Comparison of ENCODE assay signal across 12 mouse cellular contexts in genomic region chr5:84848765-84849164, GRCm38 (mm10).
DNase-seq lines count a peak whose midpoint lies in the region; ATAC-seq lines count a peak whose summit lies in the region.
"Had no signal": no experiment of that assay in that cellular context is flagged by ENCODE, and none has a peak within 500 bp of the region (broad histone marks: within the 10 kb centered on the region; RNA-seq: fewer than 3 reads in every experiment).

No protein-coding gene starts in this region.

- peak overlapping the region; percentile 83 for H3K27ac ChIP-seq in forebrain, embryonic 15.5 days (replicated peaks)
- H3K27ac ChIP-seq in midbrain, embryonic 10.5 days (replicated peaks), result peak overlapping the region; percentile 57; the same call in 1 of the 2 replicates
- H3K27ac ChIP-seq: kidney, postnatal 0 days; lung, embryonic 15.5 days had no signal

- H3K4me1 ChIP-seq in forebrain, embryonic 15.5 days, result peaks cover 18% of the 10 kb centered on the region
- peaks cover 19% of the 10 kb centered on the region for H3K4me1 ChIP-seq in midbrain, embryonic 10.5 days
- H3K4me1 ChIP-seq: lung, embryonic 15.5 days had no signal

- no peak overlapping the region for H3K4me2 ChIP-seq in forebrain, embryonic 15.5 days (replicated peaks)
- H3K4me2 ChIP-seq: lung, embryonic 15.5 days had no signal

- H3K27me3 ChIP-seq in forebrain, embryonic 15.5 days, result no peaks in the 10 kb centered on the region
- peaks cover 33% of the 10 kb centered on the region for H3K27me3 ChIP-seq in midbrain, embryonic 10.5 days (ENCODE audit: low read depth, poor library complexity, severe bottlenecking)
- H3K27me3 ChIP-seq: lung, embryonic 15.5 days had no signal

- H3K9ac ChIP-seq in forebrain, embryonic 15.5 days (replicated peaks), result no peak overlapping the region
- H3K9ac ChIP-seq: lung, embryonic 15.5 days had no signal

- 5% methylated on average over 2 of the region's 2 CpGs for WGBS in forebrain, embryonic 15.5 days
- WGBS in midbrain, embryonic 10.5 days, result 47% methylated on average over 2 of the region's 2 CpGs

- DNase-seq in cerebellum, postnatal 10 days, result peak; percentile 9 to 17
- no peak for DNase-seq in cerebellum, adult 11 months
- DNase-seq in midbrain, embryonic 10.5 days (ENCODE audit: low spot score), result peak; percentile 39
- DNase-seq in right cerebral cortex, adult 2 months (ENCODE audit: low spot score in 2 of 2), result peak; percentile 18 to 20
- DNase-seq in layer of hippocampus, adult 9-10 months (ENCODE audit: low spot score), result no peak
- DNase-seq: adrenal gland, adult 2 months; cerebellum, postnatal 36 days had no signal

- no peaks in the 10 kb centered on the region for H3K9me3 ChIP-seq in forebrain, embryonic 15.5 days
- no peaks in the 10 kb centered on the region for H3K9me3 ChIP-seq in midbrain, embryonic 10.5 days (replicated peaks)
- H3K9me3 ChIP-seq: lung, embryonic 15.5 days had no signal

- ATAC-seq in forebrain, embryonic 15.5 days (replicated peaks), result peak; percentile 98
- no peak for ATAC-seq in monocyte, adult 5-6 weeks (replicated peaks; ENCODE audit: insufficient number of reproducible peaks, low FRiP score, low TSS enrichment, poor library complexity, severe bottlenecking)
- ATAC-seq in erythroid progenitor cell, adult 5-6 weeks (replicated peaks; ENCODE audit: low FRiP score, poor library complexity, severe bottlenecking), result no peak

- H3K4me3 ChIP-seq in forebrain, embryonic 15.5 days, result no peak overlapping the region
- no peak overlapping the region for H3K4me3 ChIP-seq in midbrain, embryonic 10.5 days
- H3K4me3 ChIP-seq: lung, embryonic 15.5 days had no signal

- no peaks in the 10 kb centered on the region for H3K36me3 ChIP-seq in forebrain, embryonic 15.5 days
- H3K36me3 ChIP-seq in midbrain, embryonic 10.5 days, result no peaks in the 10 kb centered on the region
- H3K36me3 ChIP-seq: lung, embryonic 15.5 days had no signal

Comparison
In these comparisons a context has a peak if more than half of its experiments do, and no peak if none do; other contexts are left out.
1. DNase-seq: peak in cerebellum, postnatal 10 days (2 of 2), midbrain, embryonic 10.5 days (single experiment) and right cerebral cortex, adult 2 months (2 of 2); none in cerebellum, adult 11 months (single experiment) and layer of hippocampus, adult 9-10 months (single experiment).